Mouse (Mus musculus) activated CD4-positive, CD25-positive, alpha-beta regulatory T cell, adult 4 months (primary cell): ENCODE measurements around the gene Plce1. TPM values are rescaled to one million over a fixed set of nuclear protein-coding genes. Genes with fewer than 3 reads are reported as not detected.

ENCODE experiments used
- ATAC-seq: one replicate; pipeline ENCODE4 v1.8.0; 2017
- polyA plus RNA-seq, 2 experiments: library from polyadenylated mRNA; unstranded; fragments of 100-300 nt; shearing (Covaris generic); gene quantifications; one replicate each; pipeline ENCODE4 v1.2.1; 2017

Plce1 gene
- under 1 TPM in 1 of 2 experiments, not detected in 1; 0.13 TPM for polyA plus RNA-seq

DNA sequence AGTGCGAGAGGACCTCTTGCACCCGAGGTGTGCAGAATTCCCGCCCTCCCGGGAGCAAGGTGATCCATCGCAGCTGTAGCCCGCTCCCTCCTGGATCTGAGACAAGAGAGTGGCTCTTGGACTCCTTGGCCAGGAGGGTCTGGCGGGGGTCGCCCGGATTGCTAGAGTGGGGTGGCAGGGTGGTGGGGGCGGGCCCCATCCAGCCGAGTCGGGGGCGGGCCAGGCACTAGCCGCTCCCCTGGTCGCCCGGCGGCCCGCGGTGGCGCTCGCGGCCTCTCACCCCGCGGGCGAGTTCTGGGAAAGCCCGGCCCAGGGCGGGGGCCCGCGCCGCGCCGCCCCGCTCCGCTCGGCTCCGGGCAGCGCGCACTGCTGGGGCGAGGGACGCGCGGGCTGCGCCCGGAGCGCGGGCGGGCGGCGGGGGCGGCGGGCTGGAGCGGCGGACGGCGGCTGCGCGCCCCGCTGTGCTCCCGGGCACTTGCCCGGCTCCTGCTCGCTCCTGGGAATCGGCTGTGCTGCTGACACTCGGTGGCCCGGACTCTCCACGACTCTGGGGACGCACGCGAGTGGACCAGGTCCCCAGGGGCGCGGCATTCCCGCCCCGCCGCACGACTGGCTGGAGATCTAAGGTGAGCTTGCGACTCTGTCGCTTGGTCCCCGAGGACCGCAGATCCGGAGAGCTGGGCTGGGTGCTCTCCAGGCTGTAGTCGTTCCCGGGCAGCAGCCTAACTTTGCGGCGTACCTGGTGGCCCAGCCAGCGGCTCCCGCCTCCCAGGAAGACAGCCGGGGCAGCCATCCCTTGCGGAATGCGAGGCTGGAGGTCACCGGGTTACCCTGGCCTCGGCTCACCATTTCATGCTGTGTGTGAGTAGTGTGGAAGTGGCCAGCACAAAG, at the start of gene Plce1:
Gene Plce1, plus strand, starts transcription at position 379 of the 891 bp plus-strand sequence.
- no peak for ATAC-seq

- ATAC-seq = no peak
Measured at GRCm38 (mm10) chr19:38431326-38431725, 49.6 kb upstream of the Plce1 start.

DNA sequence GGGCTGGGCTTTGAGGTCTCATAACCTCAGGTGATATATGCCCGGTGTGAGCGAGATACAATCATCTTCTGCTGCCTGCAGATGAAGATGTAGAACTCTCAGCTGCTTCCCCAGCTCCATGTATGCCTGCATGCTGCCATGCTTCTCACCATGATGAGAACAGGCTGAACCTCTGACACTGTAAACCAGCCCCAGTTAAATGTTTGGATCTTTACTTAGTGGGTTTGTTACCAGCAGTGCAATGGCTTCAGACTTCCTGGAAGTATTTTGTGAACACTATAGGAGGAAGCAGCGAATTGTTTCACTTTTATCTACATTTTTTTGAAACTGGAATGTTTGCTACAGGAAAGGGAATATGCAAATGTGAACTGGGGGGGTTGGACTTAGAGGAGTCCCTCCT, 48.9 kb upstream of the Plce1 start:
- no peak for ATAC-seq

DNA sequence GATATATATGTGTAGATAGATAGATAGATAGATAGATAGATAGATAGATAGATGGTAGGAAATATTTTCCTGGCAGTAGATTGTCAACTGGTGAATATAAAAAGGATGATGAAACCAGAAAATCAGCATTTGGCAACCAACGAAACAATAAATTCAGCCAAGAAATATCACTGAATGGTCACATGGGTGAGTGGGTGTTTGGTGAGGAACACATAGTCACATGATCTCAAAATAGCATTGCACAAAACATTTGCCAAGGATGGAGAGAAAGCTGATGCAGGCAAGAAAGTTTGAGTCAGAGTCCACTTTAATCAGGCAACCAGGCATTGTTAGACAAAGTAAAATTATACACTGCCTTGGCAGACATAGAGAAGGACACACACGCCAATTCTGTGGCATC, 47.5 kb upstream of the Plce1 start:
- ATAC-seq = no peak

- ATAC-seq = no peak
Measured at GRCm38 (mm10) chr19:38435221-38435620, 45.7 kb upstream of the Plce1 start.

DNA sequence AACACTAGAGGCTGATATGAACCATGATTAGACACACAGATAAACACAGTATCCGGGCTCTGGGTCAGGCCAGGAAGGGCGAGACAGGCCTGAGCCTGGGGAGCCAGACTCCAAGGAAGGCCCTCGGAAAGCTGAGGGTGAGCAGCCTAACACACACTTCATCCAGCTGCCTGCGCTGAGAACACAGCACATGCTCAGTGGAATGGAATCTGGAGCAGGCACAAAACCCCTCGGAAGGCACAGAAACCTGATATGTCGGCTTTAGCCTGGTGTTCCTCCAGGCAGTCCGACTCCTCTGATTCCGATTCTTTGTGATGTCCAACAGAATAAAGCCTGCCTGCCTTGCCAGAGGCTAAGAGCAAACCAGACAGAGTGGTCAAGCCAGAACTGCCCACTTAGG, 39.0 kb upstream of the Plce1 start:
- ATAC-seq = no peak

GRCm38 (mm10) chr19:38445758-38446157, 35.2 kb upstream of the Plce1 start:
- no peak for ATAC-seq

GRCm38 (mm10) chr19:38455228-38455627, 25.7 kb upstream of the Plce1 start:
- no peak for ATAC-seq

DNA sequence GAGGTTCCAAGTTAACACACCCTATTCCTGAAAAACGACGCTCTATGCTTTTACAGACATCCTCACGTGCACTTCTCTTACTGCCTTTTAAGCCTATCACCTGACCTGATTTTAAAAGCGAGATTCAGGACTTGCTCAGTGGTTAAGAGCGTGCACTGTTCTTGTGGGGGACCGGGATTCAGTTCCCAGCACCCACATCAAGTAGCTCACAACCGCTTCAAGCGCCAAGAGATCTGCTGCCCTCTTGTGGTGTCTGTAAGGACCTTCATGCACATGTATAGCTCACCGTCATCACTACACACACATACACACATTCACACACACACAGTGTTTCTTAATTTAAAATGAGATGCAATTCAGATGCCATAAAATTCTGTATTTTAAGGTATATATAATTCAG, 21.9 kb upstream of the Plce1 start:
- no peak for ATAC-seq

- no peak for ATAC-seq
Measured at GRCm38 (mm10) chr19:38460696-38461095, 20.2 kb upstream of the Plce1 start.

- ATAC-seq = no peak
Measured at GRCm38 (mm10) chr19:38470257-38470893, 10.5 kb upstream of the Plce1 start.

- no peak for ATAC-seq
Measured at GRCm38 (mm10) chr19:38475394-38475793, 5.5 kb upstream of the Plce1 start.

DNA sequence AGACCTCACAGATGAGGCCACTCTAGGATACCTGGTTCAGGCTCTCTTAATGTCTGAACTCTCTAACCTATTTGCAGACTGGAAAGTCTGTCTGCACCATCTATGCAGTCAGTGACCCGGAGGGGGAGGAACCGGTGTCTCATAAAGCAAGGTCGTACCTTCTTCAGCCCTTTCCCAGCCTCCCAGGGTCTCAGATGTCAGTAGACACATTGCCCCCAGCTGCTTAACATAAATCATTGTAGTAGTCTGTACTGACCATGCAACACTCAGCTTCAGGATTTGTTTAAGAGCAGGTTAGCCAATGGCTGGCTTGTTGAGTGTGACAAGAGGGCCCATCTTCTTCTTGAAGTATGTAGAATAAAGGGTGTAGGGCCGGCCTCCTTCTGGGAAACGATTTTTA, 2.6 kb upstream of the Plce1 start:
- no peak for ATAC-seq

DNA sequence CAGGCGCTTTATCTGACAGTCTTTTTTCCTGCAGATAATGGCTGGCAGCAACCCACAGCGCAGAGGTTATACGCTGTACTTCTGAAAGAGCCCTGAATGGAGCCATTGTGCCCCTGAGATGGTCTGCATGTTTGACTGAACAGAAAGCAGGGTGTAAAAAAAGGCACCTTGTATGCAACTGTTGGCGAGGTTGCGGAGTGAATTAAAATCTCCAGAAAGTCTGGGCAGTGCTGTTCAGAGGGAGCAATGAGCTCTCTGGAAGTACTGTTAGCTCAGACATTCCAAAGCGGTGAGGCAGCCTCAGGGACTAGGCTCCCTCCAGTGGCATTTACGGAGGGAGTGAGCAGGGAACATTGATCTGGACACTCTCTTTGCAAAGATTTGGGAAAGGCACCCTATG, 2.0 kb upstream of the Plce1 start:
- ATAC-seq = no peak

- ATAC-seq = no peak
Measured at GRCm38 (mm10) chr19:38479473-38479872, 1.4 kb upstream of the Plce1 start.

GRCm38 (mm10) chr19:38480156-38480720, 671 bp upstream of the Plce1 start:
- no peak for ATAC-seq

GRCm38 (mm10) chr19:38481906-38482305, 997 bp downstream of the Plce1 start:
- no peak for ATAC-seq

DNA sequence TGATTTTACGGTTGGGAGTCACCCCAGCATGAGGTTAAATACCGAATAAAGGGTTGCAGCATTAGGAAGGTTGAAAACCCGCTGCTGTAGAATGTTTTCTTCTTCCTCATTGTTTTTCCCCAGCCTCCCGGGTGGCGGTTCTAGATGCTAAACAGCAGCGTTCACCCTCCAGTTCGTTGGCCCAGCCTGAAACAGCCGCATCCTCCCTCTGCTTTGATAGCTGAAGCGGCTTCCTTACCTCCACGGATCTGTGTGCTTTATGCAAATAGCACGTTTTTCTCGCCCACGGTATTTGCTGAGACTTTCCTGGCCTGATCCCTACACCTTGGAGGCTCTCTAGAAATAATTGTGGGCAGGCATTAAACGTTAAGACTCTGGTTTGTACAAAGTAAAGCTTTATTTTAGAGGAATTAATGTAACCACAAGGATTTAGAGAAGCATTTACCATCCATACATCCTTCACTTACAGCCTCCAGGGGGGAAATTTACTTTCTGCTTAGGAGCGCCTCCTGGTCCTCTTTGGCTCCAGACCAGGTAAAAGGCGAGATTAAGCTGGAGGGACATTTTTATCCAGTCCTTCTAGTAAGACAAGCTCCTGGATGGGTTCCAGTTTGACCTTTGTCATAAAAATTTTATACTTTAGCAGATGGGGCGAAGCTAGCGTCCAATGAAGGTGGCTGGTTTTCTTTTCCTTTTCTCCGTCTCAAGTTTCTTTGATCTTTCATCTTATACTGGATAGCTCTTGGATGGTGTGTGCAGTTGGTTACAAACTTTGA, 1.7 kb downstream of the Plce1 start:
- ATAC-seq = no peak

DNA sequence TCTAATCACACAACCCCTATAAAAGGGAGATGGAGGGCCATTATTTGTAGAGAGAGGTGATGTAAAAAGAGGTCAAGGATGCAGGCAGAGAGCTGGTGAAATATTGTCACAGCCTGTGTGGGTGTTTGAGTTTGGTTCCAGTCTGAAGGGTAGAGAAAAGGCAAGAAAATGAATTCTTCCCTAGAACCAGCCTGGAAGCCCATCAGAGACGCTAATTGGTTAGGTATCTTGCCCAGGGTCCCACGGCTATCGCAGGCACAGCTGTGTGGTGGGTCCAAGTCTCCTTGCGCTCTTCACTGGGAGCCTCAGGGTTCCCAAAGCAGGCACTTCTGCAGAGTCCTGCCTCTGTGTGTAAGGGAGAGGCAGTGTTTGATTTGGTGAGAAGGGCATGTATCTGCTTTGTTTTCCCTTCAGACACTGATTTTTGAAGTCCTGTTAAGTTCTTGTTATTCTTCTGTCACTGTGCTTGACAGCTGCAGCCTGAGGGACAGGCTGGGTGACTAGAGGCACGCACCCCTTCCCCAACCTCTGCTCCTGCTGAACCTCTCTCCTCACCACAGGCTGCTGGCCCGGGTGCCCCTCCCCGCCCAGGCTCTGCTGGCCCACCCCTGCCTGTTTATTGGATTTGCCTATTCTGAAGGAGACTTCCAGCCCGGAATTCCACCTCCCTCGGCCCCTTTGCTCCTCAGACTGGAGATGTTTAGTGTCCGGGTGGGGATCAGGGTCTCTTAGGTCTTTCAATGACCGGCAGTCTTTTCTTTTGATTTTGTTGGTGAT, 5.1 kb downstream of the Plce1 start:
- no peak for ATAC-seq

DNA sequence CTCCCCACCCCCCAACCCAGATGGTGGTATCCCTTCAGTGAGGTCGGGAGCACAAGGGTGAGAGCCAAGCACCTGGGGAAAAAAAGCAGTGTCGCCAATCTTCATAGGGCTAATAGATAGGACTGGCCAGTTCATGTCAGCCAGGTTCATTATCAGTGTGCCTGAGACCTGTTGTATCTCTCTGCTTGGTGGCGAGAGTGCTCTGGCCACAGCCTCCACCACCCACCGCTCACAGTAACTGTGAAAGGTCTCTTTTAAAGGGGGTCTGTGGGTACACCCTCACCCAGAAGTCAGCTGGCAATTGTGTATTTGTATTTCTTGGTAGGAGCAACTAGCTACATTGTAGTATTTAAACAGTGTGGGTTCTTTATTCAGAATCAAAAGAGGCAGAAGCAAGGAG, 6.6 kb downstream of the Plce1 start:
- no peak for ATAC-seq

GRCm38 (mm10) chr19:38488103-38488912, 7.4 kb downstream of the Plce1 start:
- ATAC-seq = no peak
